Mouse (Mus musculus): ENCODE measurements around the gene Olfml2b. TPM values are rescaled to one million over a fixed set of nuclear protein-coding genes. Genes with fewer than 3 reads are reported as not detected.
A peak's percentile ranks its signal among the peaks of the same experiment; 100 is the strongest.

Olfml2b gene
- total RNA-seq, 1 experiment from 2014 or later = 0.27 TPM

GRCm38 (mm10) chr1:170645896-170646605 is 1.7 kb downstream of the Olfml2b start:
- ATAC-seq (replicated peaks; ENCODE audit: low read depth, poor library complexity, severe bottlenecking) = no peak

GRCm38 (mm10) chr1:170646606-170647287 is 2.4 kb downstream of the Olfml2b start:
- ATAC-seq (replicated peaks; ENCODE audit: low read depth, poor library complexity, severe bottlenecking) = no peak

GRCm38 (mm10) chr1:170647381-170647780 is 3.0 kb downstream of the Olfml2b start:
- no peak for ATAC-seq (replicated peaks; ENCODE audit: low read depth, poor library complexity, severe bottlenecking)

GRCm38 (mm10) chr1:170647971-170648514 is 3.7 kb downstream of the Olfml2b start:
- ATAC-seq (replicated peaks; ENCODE audit: low read depth, poor library complexity, severe bottlenecking) = no peak

GRCm38 (mm10) chr1:170651046-170651723 is 6.9 kb downstream of the Olfml2b start:
- no peak for ATAC-seq (replicated peaks; ENCODE audit: low read depth, poor library complexity, severe bottlenecking)

GRCm38 (mm10) chr1:170651989-170652740 is 7.8 kb downstream of the Olfml2b start:
- ATAC-seq (replicated peaks; ENCODE audit: low read depth, poor library complexity, severe bottlenecking) = peak; percentile 54

- no peak for ATAC-seq (replicated peaks; ENCODE audit: low read depth, poor library complexity, severe bottlenecking)
These were observed 11.1 kb downstream of the Olfml2b start for GRCm38 (mm10) chr1:170655280-170655917.

GRCm38 (mm10) chr1:170656518-170657227 is 12.3 kb downstream of the Olfml2b start:
- ATAC-seq (replicated peaks; ENCODE audit: low read depth, poor library complexity, severe bottlenecking) = no peak

GRCm38 (mm10) chr1:170657228-170657521 is 12.8 kb downstream of the Olfml2b start:
- ATAC-seq (replicated peaks; ENCODE audit: low read depth, poor library complexity, severe bottlenecking) = no peak

GRCm38 (mm10) chr1:170657643-170658314 is 13.4 kb downstream of the Olfml2b start:
- ATAC-seq (replicated peaks; ENCODE audit: low read depth, poor library complexity, severe bottlenecking) = no peak

- no peak for ATAC-seq (replicated peaks; ENCODE audit: low read depth, poor library complexity, severe bottlenecking)
These were observed 14.9 kb downstream of the Olfml2b start for GRCm38 (mm10) chr1:170659260-170659659.

GRCm38 (mm10) chr1:170664620-170665185 is 20.4 kb downstream of the Olfml2b start:
- no peak for ATAC-seq (replicated peaks; ENCODE audit: low read depth, poor library complexity, severe bottlenecking)

- no peak for ATAC-seq (replicated peaks; ENCODE audit: low read depth, poor library complexity, severe bottlenecking)
These were observed 20.9 kb downstream of the Olfml2b start for GRCm38 (mm10) chr1:170665200-170665599.

- ATAC-seq (replicated peaks; ENCODE audit: low read depth, poor library complexity, severe bottlenecking) = no peak
These were observed 29.9 kb downstream of the Olfml2b start for GRCm38 (mm10) chr1:170674184-170674775.

- ATAC-seq (replicated peaks; ENCODE audit: low read depth, poor library complexity, severe bottlenecking) = no peak
These were observed 33.3 kb downstream of the Olfml2b start for GRCm38 (mm10) chr1:170677681-170678080.

GRCm38 (mm10) chr1:170678861-170679260 is 34.5 kb downstream of the Olfml2b start:
- no peak for ATAC-seq (replicated peaks; ENCODE audit: low read depth, poor library complexity, severe bottlenecking)

- no peak for ATAC-seq (replicated peaks; ENCODE audit: low read depth, poor library complexity, severe bottlenecking)
These were observed 35.3 kb downstream of the Olfml2b start for GRCm38 (mm10) chr1:170679624-170680023.

GRCm38 (mm10) chr1:170683863-170684262 is 39.5 kb downstream of the Olfml2b start:
- ATAC-seq (replicated peaks; ENCODE audit: low read depth, poor library complexity, severe bottlenecking) = peak; percentile 93

All from common myeloid progenitor, adult 5-6 weeks (primary cell).